Mouse (Mus musculus): ENCODE results near the gene Clec4a4.
"Not testable (repeated sequence)": the region's sequence is repeated elsewhere in the genome, so short reads cannot be mapped to it uniquely, and the experiment has no call there.

Clec4a4 gene

DNA sequence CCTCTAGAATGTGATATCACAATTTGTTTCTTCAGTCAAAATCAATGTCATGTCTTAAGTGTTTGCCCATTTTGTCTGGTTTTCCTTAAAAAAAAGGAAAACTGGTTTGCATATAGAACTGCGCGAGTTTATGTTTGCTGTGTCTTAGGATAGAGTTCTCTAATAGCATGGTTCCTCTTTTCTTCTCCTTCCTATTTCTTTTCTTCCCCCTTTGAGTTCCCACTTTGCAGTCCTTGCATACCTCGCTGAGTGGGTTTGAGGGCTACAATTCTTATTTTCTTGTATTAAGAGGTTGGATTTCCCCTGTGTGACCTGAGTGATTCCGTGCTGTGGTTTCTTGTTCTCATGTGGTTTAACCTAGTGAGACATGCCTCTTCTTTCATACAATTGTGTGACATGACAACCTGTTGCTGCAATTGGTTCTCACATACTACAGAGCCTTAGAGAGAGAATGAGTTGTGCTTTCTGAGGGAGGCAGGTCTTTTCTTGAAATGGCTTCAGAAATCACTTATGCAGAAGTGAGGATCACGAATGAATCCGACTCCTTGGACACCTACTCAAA is at the start of gene Clec4a4:
Gene Clec4a4 (plus strand): TSS at position 492 of the 562 bp plus-strand sequence.
- no peak for DNase-seq (ENCODE audit: low read depth, low spot score)

- no peak for DNase-seq (ENCODE audit: low read depth, low spot score)
Measured at GRCm38 (mm10) chr6:122946760-122947159, 43.4 kb upstream of the Clec4a4 start.

GRCm38 (mm10) chr6:122952401-122952800 is 37.8 kb upstream of the Clec4a4 start, which contains the start of gene Clec4a3:
TSS of gene Clec4a3 (plus strand) at chr6:122952515.
- no peak for DNase-seq (ENCODE audit: low read depth, low spot score)

DNA sequence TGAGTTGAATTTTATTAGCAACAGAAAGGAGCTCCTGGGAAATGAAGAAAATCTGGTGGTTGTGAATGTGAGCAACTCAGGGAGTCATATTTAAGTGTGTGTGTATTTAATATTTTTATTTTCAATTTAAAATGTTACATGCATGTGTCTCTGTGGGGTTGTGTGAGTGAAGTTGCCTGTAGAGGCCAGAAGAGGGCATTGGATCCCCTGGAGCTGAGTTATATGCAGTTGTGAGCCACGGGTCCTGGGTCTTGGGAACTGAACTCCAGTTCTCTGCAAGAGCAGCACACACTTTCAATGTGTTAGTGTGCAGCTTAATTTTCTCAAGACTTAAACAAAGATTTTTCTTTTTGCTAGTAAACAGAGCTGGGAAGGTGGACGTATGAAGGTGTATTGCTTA is 25.6 kb upstream of the Clec4a4 start:
- no peak for DNase-seq (ENCODE audit: low read depth, low spot score)

GRCm38 (mm10) chr6:122969048-122969447 is 21.1 kb upstream of the Clec4a4 start:
- DNase-seq (ENCODE audit: low read depth, low spot score) = no peak

- not testable (repeated sequence) for DNase-seq (ENCODE audit: low read depth, low spot score)
Measured at GRCm38 (mm10) chr6:123004696-123005095, 14.5 kb downstream of the Clec4a4 start.

DNA sequence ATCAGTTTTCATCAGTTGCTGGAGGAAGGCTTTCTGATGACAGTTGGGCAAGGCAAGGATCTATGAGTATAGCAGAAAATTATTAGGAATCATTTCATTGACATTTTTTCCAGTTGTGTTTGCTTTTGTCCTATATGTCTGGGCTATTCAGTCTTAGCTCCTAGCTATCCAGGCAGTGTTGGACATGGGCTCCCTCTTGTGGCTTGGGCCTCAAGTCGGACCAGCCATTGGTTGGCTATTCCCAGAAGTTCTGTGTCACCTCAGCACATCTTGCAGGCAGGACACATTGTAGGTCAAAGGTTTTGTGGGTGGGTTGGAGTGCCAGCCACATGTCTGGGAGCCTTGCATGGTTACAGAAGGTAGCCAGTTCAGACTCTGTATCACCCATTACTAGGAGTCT is 15.4 kb downstream of the Clec4a4 start:
- no peak for DNase-seq (ENCODE audit: low read depth, low spot score)

- no peak for DNase-seq (ENCODE audit: low read depth, low spot score)
Measured at GRCm38 (mm10) chr6:123049742-123050372, 59.7 kb downstream of the Clec4a4 start, which contains the start of gene Clec4b1. TSS of gene Clec4b1 (plus strand) at chr6:123049962.

Measured in CD4-positive, CD25-positive, alpha-beta regulatory T cell, adult 2 months (primary cell).